Mouse (Mus musculus) mesoderm, embryonic 11.5 days (tissue): ENCODE data around the gene Sema3g.

Experiments used
- DNase-seq: peaks from one replicate; pipeline ENCODE4 v3.0.0-alpha.2; 2012; ENCODE audit warnings: low read depth, low spot score

The Sema3g gene

DNA sequence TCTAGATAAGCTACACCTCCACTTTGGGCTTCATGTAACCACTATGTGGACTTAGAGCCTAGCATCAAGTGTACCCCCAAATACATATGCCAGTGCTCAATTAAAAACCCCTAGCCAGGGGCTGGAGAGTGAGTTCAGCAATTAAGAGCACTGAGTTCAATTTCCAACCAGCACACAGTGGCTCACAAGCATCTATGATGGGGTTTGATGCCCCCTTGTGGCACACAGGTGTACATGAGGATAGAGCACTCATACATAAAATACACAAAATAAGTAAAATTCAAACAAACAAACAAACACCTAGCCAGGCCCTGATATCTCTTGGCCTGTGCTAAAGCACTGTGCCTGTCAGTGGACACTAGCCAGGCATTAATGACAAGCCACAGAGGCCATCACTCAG lies 21.7 kb upstream of the Sema3g start:
- peak; percentile 31 for DNase-seq

DNA sequence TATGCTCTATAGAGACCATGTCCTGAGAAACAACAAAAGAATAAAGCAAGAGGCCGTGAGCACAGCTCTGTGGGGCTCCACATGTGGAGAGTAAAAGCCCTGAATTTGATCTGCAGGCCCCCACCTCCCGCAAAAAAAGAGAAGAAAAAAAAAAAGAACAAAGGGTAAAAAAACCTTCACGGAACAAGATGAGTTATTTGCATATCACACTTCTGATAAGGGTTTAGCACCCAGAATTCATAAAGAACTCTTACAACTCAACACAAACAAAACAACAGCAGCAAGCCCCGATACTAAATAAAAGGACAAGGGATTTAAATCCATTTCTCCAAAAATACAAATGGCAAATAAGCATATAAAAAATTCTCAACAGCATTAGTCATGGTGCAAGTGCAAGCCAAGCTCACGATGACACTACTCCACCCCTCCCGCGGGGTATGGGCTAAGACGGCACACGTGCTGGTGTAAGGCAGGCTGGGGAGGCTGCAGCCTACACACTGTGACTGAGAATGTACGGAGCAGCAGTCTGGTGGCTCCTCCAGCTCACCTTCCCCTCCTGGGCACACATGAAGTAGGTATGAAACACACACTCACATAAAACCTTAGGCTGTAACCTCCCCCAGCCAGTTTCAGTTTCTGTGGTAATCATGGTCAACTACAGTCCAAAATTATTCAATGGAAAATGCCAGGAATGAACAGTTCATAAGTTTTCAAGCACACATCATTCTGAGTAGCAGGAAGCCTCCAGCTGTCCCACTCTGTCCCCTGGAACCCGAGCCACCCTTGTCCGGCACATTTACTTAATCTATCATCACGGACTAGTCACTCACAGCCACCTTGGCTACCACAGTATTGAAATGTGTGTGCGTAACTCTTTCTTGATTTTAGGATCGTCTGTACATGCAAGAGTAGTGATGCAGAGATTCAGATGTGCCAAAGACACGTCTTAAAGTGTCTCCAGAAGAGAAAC lies 19.8 kb upstream of the Sema3g start:
- DNase-seq = no peak

DNA sequence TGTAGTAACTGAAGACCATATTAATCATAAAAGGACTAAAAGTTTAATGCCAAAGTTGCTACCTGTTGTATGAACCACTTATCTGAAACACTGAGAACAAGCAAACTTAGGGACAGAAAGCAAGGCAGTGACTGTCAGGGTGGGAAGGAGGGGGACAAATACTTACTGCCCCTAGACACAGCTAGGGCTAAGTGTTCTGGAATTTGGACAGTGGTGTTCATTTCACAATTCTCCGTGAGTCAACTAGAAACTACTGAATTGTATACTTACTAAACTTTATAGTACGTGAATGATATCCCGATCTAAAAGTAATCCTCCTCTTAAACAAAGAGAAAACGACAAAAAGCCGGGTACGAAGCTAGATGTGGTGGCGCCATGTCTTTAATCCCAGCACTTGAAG lies 18.1 kb upstream of the Sema3g start:
- no peak for DNase-seq

DNA sequence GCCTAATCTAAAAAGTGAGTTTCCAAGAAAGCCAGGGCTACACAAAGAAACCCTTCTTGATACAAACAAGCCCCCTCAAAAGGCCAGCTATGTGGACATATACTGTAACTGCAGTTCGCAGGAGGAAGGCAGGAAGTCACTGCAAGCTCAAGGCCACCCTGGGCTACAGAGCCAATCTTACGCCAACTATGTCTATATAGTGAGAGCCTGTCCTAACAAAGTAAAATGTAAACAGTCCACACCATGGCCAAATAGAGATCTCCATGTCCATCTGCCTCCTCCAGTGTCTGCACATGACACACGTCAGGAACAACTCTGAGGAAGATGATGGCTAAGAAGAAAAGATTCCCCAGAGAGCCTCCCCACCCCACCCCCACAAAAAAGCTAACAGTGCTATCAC lies 17.6 kb upstream of the Sema3g start:
- no peak for DNase-seq

DNA sequence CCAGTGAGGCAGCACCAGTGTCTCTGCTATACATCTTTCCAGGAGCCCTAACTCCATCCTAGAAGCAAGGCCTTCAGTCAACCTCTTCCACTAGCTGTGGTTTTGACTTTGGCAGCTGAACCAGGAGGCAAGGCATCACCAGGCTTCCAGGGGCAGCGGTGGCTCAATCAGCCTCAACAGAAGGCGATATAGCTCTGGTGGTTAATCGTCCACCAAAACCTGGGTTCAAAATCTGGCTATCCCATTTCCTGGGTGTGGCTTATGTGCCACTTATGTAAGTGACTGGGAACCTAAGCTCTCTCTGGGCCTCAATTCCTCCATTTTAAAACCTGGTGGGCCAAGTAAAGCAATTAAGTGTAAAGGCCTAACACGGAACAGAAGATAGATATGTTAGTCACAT lies 12.8 kb upstream of the Sema3g start:
- no peak for DNase-seq

DNA sequence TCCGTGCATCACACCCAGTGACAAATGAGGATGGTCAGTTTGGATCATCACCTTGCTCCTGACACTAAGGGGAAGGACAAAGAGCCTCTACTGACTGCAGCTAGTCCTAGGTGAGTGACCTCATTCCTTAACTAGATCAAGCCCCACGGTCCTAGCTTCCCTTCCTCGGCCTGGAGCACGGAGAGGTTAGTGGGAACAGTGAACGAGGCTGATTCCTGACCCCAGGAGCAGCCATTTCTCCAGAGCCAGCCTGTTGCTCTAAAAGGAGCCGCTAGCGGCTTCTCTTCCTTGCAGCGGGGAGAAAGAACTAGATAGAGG lies 12.5 kb upstream of the Sema3g start:
- DNase-seq = no peak

DNA sequence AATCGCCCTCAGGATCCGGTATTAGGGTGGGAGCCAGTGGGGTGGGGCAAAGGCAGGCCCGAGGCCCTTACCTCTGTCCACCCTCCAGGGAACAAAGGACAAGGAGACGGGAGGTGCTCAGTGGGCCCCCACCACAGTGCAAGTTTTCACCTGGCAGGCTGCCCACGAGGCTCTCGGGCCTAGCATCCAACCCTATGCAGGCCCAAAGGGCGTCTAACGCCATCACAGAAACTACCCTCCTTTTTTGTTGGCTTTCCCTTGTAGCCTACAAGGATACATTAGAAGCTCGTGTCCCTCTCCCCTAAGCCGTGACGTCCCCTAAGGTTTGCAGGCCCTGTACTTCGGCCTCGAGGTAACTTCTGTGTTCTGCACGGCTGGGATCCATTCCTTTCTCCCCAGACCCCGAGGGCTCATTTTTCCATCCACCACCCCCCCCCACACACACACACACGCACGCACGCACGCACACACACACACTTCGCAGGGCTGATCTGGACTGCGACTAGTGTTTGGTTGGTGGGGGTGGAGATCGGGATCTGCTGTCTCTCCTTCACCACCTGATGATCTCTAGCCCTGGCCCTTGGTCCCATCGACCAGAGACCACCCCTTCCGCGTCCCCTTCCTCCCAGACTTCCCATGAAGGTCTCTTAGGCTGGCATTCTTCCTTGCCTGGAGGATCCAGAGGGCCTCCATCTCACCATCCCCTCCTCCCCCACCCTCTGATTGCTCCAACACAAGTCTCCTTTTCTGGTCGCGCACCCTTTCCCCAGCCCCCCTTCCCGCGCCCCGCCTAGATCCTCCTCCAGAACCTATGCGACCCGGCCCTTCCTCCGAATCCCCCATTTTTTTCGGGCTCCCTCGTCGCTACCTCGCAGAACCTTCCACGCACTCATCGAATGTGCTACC lies 11.8 kb upstream of the Sema3g start:
- DNase-seq = peak; percentile 55

DNA sequence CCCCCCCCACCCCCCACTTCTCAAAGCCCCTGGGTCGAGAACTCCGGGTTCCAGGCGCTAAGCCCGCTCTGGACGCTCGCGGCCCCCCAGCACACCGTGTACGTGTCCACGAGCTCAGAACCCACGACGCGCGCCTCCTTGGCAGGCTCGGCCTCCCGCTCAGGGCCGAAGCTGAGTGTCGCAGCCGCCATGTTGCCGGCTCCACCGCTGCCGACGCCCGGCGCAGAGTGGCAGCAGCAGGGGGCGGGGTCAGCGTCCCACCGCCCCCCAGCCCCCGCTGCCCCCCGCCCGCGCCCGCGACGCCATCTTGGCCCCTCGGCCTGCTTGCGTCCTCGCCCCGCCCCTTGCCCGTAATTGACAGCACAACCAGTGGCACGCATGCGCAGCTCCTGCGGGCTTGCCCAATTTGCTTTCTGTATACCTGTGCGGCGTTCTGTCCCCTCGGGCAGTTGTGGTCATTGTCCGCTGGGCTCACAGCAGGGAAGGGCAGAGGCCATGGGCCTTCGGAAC lies 11.1 kb upstream of the Sema3g start:
- peak; percentile 92 for DNase-seq

DNA sequence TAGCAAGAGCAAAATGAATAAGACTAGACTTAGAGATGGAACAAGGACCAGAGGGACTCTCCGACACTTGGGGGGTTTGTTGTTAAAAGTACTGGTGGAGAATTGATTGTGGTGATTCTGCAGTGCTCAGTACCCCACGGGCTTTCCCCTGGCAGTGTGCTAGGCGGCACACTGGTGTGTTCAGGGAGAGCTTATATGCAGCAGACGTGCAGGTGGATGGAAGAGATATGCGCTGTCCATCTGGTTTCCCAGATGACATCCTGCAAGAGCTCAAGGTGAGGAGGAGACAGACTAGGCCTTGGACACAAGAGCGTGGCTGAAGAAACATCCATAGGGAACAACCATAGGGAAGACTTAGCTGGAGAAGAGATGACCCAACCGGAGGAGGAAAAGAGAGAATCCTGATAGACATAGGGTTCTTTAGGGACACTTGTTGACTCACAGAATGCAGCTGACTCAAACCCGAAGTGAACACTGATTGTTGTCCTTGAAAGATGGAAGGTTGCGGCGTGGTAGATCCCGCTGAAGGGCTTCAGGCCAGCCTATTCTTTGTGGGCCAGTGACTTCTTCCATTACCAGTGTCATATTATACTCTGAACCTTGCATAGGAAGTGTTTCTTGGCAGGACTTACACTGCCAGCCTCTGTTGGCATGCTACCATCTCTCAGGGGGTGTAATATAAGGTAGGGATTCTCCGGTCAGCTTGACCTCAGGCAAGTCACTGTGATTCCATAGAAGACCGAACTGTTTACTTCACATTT lies 10.4 kb upstream of the Sema3g start:
- DNase-seq = no peak

DNA sequence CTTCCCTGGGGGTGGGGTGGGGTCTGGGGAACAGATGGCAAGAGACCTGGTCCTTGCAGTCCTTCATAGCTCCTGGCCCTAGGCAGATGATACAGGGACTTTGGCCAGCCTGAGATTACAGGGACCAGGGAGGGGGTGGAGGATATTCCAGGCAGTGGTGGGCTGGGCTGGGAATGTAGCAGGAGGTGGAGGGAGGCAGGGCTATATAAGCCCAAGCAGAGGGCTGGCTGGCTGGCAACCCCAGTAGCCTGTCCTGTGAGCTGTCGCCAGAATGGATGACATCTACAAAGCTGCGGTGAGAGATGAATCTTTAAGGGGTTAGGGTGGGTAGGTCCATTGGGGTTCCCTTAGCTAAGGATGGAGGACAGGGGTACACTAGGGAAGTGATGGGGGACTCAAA lies 9.6 kb upstream of the Sema3g start, which contains the start of gene Tnnc1:
TSS of gene Tnnc1 (plus strand) at position 229 of the 400 bp plus-strand sequence.
- no peak for DNase-seq

DNA sequence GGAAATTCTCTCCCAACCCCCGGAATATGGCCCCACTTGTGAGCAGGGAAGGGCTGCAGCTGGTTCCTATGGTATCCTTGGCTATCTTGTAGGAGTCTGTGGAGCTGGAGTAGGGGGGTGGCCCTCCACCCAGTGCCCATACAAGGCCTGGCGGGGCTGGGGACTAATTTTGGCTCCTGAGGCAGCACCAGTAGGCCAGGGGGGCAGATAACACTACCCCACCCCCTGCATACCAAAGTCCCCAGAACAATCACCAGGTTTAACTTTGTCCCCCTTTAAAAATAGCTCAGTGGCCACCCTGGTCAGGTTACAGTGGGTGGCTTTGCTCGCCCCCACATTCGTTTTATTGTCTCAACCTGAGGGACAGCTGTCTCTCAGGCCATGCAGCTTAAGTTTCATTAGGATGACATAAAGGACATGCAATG lies 8.5 kb upstream of the Sema3g start:
- no peak for DNase-seq

DNA sequence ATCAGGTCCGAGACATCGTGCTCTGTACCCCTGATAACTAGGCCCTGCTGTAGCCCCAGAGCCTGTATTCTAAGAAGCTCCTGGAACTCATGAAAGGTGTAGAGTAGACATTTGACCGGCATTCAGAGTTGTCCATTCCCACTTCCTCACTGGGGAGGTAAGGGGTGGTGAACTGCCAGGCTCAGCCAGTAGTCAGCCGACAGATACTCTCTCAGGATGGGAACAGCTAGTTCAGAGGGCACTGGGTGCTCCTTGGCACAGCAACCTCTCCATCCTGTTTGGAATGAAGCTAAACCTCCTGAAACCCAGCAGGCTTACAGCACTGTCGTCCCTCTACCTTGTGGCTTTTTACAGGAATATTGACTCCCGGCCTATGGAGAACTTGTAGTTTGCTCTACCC lies 5.8 kb upstream of the Sema3g start:
- DNase-seq = no peak

DNA sequence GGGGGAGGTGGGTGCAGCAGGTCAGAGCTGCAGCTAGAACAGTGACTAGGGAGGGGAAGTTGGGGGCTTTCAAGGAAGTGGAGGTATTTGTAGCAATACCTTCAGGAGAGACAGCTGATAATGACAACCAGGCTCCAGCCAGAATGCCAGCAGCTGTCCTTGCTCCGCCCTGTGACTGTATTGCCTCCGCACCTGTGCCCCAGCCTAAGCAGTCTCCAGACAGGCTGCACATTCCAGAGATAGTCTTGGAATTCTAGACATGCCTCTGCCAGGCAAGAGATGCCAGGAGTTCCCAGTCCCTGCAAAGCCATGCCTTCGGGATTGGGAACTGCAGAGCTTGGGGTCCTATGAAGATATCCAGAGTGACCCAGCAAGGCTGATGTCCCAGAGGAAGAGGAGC lies 5.2 kb upstream of the Sema3g start:
- no peak for DNase-seq

DNA sequence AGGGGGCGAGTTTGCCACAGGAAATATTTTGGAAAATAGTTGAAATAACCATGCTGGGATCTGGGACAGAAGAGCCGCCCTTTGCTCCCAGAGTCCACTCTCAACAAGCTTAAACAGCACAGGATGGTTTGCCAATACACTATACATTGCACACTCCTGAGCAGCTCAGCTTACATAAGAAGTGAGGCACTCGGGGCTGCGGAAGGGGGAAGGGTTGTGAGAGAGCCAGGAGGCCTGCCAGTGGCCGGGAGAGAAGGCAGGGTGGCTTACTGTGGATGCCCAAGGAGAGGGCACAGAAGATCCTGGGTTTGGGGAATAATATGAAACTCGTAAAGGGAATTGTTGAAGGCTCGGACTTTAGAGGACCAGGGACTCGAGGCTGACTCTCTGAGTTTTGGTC lies 3.8 kb upstream of the Sema3g start:
- DNase-seq = no peak

DNA sequence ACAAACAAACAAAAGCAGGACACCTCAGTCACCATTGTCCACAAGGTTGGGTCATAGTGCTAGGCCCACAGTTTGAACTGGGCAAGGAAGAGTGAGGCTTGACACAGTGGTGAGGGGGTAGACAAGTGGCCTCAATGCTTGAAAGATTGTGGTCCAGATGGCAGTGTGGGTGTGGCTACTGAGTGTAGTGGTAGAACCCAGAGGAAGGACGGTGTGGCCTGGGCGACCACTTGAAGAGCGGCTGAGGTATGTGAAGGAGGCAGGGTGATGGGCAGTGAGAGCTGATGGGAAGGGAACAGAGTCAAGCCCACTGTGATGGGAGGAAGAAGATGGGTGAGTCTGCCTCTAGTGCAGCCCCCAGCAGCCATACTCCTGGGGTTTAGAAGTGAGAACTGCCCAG lies 3.0 kb upstream of the Sema3g start:
- no peak for DNase-seq

DNA sequence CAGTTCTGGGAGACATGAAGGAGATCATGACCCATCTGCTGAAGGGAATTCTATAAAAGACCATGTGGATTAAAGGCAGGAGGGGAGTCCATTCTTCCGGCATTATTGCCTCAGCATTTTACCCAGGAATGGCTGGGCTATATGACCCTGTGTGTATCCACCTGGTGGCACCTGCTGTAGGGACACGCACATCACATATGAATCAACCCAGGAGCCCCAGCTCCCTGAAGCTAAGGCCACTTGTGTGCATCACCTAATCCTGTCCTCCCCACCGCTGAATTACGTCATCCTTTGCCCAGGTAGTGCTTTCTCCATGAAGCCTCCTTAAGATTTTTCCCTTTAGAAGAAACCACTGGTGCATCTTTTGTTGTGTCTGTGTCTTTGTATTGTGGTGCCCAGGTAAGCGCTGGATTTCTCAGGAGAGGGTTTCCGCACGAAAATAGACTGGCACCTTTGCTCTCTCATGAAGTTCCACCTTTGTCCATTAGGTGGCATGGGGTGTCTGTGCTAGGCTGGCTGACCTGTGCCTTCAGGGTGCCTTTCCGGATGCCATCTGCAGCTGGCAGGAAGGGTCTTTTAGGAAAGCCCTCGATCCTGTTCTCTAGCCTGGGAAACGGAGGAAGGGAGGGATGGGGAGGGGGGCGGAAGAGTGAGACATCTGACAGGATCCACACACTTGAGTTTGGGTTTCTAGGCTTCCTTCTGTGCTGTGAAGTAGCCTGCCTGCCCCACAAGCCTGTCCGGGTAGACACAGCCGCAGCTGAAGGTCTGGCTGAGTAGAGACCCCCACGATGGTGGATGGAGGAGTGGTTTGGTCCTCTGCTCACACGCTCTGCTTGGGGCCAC lies 2.3 kb upstream of the Sema3g start:
- DNase-seq = peak; percentile 74

DNA sequence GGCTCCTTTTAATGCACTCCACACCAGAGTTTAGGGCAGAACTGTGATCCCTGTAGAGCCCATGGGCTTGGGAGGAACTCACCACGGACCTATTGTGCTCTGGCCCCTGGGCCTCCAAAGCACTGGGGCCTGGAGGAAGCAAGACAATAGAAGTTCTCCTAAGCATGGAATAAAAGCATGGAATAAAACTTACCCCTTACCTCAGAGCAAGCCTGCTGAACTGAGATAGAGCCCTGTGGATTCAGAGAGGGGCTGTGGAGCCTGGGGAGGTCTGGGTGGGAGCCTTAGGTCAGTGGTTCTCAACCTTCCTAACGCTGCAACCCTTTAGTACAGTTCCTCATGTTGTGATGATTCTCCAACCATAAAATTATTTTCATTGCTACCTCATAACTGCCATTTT lies 814 bp upstream of the Sema3g start, which contains the start of gene Nisch:
TSS of gene Nisch (minus strand) at position 101 of the 400 bp plus-strand sequence.
- no peak for DNase-seq

DNA sequence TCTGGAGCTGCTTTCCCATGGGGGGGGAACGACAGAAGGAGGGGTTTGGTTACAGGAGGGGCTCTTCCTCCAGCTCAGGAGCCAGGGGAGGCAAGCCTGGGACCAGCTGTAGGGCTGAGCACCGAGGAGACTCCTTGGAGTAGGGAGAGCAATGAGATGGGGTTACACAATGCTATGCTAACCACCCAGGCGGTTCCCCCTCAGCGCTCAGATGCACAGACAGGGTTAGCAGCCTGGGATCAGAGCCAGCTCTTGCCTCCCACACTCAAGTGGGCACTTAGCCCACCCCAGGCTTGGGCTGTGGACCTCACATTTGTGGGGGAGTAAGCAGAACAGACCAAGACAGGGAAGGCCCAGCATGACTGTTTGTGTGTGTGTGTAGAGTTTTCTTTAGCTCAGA lies 9.3 kb downstream of the Sema3g start:
- no peak for DNase-seq

DNA sequence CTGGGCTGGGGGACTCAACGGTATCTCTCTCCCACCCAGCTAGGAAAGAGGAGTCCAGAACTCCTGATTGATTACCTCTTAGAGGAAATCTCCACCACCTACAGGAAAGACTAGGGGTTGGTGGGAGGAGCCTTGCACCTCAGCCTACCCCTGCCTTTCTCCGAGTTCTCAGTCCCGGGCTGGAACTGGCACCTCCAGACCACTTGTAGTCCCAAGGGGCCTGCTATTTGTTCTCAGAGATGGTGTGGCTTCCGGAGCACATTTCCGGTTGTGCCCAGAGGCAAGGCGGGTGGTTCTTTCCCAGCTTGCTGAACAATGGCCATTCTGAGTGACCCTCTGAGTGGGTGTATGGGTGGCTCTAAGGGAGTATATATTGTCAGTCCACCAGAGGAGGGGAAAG lies 10.6 kb downstream of the Sema3g start:
- DNase-seq = no peak

DNA sequence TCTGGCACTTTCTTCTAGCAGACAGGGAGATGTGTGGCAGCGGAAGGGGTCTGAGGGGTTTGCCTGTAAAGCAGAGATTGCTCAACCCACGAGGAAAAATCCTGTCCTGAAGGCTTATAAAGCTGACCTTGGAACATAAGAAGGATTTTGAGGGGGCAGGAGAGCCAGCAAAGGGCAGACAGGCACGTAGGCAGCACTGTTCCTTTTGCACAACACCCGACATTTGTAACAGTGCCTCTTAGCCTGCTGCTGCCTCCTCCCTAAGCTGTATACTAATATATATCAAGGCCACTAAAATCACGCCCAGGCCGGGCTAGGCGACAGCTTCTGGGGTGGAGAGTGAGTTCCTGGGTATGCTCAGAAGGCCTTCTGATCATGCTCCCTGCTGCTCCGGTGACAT lies 12.8 kb downstream of the Sema3g start:
- DNase-seq = no peak
